Mouse (Mus musculus): ENCODE data around the gene Hif3a. TPM values are rescaled to one million over a fixed set of nuclear protein-coding genes. Genes with fewer than 3 reads are reported as not detected.

Hif3a gene
- polyA plus RNA-seq, 1 experiment = 6.9 TPM

DNA sequence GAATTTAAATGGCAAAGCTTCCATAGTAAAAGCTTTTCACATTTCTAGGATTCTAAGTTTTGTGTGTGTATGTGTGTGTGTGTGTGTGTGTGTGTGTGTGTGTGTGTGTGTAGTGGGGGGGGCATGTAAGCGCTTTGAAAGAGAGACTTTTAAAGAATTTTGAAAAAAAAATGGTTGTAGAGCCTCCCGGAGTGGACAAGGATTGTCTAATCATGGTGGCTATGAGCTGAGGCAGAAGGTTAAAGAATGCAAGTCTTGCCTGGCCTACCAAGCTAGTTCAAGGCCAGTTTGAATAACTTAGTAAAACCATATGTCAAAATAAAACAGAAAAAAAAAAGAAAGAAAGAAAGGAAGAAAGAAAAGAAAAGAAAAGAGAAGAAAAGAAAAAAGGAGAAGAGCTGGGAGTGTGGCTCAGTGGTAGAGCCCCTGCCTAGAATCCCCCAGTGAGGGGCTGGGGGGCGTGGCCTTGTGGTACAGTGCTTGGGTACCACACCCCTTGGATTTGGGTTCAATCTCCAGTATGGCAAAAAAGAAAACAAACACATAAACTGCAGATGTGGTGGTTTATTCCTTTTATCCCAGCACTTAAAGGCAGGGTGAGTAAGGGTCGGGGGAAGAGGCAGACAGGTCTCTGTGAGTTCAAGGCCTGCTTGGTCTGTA lies 6.8 kb downstream of the Hif3a start:
- DNase-seq (ENCODE audit: low read depth) = no peak
- TF ChIP-seq CTCF (IDR thresholded peaks at IDR 0.05; ENCODE audit: borderline replicate concordance, extremely low read depth, insufficient read depth, insufficient read length) (no peak), POLR2A (IDR thresholded peaks at IDR 0.05; ENCODE audit: borderline replicate concordance, extremely low read depth, insufficient read depth, insufficient read length, poor library complexity, severe bottlenecking) (no peak)

DNA sequence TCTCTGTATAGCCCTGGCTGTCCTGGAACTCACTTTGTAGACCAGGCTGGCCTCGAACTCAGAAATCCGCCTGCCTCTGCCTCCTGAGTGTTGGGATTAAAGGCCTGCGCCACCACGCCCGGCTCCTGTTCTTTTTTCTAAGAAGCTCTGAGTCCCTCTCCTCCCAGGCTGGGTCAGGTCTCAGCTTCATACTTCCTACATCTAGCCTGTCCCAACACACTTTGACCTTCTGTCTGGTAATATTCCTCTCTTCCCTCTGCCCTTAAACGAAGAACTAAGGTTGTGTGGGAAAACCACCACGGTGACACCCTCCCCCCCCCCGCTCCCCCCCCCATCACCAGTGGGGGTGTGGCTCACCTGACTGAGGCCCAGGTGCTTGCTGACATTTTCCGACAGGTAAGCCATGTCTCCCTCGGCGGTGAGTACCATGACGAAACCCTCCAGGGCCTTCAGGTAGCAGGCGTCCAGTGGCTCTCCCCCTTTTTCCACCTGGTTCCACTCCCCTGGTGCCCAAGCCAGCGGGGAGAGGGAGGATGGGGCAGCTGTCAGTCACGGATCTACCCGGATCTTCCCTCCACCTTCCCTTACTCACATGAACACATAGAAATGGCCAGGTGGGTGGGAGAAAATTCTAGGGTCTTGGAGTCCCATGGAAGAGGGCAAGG lies 7.8 kb downstream of the Hif3a start:
- no peak for DNase-seq (ENCODE audit: low read depth)
- no peak for TF ChIP-seq POLR2A (IDR thresholded peaks at IDR 0.05; ENCODE audit: borderline replicate concordance, extremely low read depth, insufficient read depth, insufficient read length, poor library complexity, severe bottlenecking)
- TF ChIP-seq CTCF (IDR thresholded peaks at IDR 0.05; ENCODE audit: borderline replicate concordance, extremely low read depth, insufficient read depth, insufficient read length) = no peak

DNA sequence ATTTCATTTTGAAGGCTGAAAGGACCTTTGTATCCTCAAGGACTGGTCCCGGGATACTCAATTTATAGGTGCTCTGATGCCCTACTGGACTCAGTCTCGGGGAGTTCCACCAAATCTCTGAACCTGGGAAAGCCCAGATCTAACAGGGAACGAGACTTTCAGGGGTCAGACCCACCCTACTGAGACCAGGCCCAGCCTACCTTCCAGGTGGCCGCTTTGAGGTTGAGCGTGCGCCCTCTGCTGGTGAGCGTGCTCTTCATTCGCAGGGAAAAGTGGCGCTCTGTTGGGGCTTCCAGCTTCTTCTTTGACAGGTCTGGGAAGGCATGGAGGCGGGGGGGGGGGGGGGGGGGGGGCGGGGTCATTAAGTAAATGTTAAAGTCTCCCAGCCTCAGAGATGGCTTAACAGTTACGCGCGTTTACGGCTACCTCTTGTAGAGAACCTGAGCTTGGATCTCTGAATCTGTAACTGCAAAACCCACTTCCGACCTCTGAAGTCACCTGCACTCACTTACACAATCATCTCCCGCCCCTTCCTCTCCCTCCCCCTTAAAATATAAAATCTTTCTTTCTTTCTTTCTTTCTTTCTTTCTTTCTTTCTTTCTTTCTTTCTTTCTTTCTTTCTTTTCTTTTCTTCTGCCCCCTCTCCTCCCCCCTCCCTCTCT lies 11.2 kb downstream of the Hif3a start:
- DNase-seq (ENCODE audit: low read depth) = peak; percentile 72
- TF ChIP-seq POLR2A (IDR thresholded peaks at IDR 0.05; ENCODE audit: borderline replicate concordance, extremely low read depth, insufficient read depth, insufficient read length, poor library complexity, severe bottlenecking) = no peak
- TF ChIP-seq CTCF (IDR thresholded peaks at IDR 0.05; ENCODE audit: borderline replicate concordance, extremely low read depth, insufficient read depth, insufficient read length) = peak; percentile 84

DNA sequence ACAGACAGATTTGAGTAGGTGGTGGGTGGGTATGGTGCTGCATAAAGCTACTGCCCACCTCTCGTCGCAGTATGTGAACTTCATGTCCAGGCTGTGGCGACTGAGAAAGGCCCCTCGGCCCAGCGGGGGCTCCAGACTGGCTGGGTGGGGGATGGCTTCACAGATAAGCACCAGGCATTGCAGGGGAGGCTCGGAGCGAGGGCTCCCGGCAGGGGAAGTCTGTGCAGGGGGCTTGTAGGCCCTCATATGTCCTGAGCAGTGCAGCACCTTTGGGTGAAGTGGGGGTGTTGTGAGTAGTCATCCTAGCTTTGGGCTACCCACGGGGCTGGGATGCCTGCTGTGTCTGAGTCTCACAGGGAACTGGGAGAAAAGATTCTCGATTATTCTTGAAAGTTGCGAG lies 11.7 kb downstream of the Hif3a start:
- no peak for DNase-seq (ENCODE audit: low read depth)
- no peak for TF ChIP-seq POLR2A (IDR thresholded peaks at IDR 0.05; ENCODE audit: borderline replicate concordance, extremely low read depth, insufficient read depth, insufficient read length, poor library complexity, severe bottlenecking)
- no peak for TF ChIP-seq CTCF (IDR thresholded peaks at IDR 0.05; ENCODE audit: borderline replicate concordance, extremely low read depth, insufficient read depth, insufficient read length)

DNA sequence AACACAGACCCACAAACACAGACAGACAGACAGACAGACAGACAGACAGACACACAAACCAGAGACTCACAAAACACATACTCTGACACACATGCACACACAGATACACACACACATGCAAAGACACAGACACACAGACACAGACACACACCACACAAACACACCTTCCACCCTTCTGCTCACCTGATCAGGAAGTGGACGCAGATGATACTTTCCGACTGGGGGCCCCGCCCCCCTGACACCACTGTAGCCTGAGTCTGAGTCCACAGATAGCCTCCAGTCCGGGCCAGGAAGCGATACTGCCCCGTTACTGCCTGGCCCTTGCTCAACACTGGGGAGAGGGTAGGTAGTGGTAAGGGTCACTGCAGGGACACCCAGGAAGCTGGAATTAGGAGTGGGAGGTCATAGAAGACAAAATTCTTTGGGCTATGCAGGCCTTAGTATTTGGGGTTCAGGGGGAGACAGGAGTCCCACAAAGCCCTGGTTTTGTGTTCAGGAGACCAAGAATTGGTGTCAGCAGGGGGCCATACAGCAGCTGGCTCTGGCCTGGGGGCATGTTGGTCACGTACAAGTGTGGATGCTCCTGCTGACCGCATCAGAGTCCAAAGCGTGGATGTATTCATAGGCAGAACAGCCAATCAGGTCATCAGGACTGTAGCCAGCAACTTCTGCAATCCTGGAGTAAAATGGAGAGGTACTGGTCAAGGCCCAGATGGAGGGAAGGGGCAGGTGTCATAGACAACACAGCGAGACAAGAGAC lies 13.6 kb downstream of the Hif3a start:
- TF ChIP-seq POLR2A (IDR thresholded peaks at IDR 0.05; ENCODE audit: borderline replicate concordance, extremely low read depth, insufficient read depth, insufficient read length, poor library complexity, severe bottlenecking) (no peak), CTCF (IDR thresholded peaks at IDR 0.05; ENCODE audit: borderline replicate concordance, extremely low read depth, insufficient read depth, insufficient read length) (no peak)
- DNase-seq (ENCODE audit: low read depth) = no peak

DNA sequence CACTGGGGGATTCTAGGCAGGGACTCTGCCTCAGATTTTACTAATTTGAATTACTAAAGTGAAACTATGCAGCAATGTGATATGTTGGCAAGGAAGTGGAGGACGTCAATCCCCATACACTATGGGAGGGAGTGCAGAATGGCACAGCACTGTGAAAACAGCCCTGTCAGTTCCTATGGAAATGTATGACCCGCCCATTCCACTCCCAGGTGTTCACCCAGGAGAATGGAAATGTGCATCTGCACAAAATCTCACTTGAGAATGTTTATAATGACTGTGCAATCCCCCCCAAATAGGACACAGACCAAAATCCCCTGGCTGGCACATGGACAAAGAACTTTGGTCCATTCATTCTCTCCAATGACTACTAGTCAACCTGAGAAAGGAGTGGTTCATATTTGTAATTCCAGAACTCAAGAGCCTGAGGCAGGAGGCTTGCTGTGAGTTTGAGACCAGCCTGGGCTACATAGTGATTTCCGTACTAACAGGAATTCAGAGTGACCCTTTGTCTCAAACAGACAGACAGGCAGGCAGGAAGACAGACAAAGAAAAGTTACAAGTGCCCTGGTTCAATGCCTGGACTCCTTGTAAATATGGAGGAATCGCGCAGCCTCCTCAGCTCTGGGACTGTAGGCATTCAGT lies 15.1 kb downstream of the Hif3a start:
- no peak for TF ChIP-seq POLR2A (IDR thresholded peaks at IDR 0.05; ENCODE audit: borderline replicate concordance, extremely low read depth, insufficient read depth, insufficient read length, poor library complexity, severe bottlenecking)
- TF ChIP-seq CTCF (IDR thresholded peaks at IDR 0.05; ENCODE audit: borderline replicate concordance, extremely low read depth, insufficient read depth, insufficient read length) = no peak
- DNase-seq (ENCODE audit: low read depth) = no peak

DNA sequence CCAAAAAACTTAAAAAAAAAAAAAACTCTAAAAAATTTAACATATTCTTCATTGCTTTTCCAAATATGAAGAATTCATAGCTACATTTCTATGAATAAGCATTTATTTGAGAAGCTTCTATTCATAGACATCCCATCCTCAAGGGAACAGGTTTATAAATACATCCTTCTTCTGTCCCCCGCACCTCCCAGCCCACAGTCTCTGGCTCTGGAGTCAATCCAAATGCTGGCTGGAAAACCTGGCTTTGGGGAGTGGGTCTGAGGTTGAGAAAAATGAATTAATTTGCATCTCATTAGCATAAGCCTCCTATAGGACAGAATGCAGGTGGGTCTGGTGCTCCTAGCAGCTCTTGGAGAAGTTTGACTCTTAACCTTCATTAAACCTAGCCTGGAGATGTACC lies 16.5 kb downstream of the Hif3a start:
- TF ChIP-seq CTCF (IDR thresholded peaks at IDR 0.05; ENCODE audit: borderline replicate concordance, extremely low read depth, insufficient read depth, insufficient read length) (no peak), POLR2A (IDR thresholded peaks at IDR 0.05; ENCODE audit: borderline replicate concordance, extremely low read depth, insufficient read depth, insufficient read length, poor library complexity, severe bottlenecking) (no peak)
- DNase-seq (ENCODE audit: low read depth) = peak; percentile 45

DNA sequence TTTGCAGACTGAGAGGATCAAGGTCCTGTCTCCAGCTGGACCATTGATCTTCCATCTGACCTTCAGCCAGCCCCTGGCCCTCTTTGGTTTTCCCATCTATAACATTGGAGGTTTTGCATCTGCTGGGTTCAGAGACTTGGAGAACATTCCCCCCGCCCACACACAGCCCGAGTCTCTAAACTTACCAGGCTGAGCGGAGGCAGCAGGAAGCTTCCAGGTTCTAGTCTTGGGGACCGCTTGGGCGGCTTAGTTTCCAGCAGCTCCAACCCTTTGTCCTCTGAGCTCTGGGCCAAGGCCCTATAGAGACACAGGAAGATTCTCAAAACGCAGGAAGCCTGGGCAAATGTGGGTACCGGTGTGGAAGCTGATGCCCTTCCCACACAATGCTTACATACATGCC lies 22.9 kb downstream of the Hif3a start:
- TF ChIP-seq CTCF (IDR thresholded peaks at IDR 0.05; ENCODE audit: borderline replicate concordance, extremely low read depth, insufficient read depth, insufficient read length) (no peak), POLR2A (IDR thresholded peaks at IDR 0.05; ENCODE audit: borderline replicate concordance, extremely low read depth, insufficient read depth, insufficient read length, poor library complexity, severe bottlenecking) (no peak)
- DNase-seq (ENCODE audit: low read depth) = no peak

DNA sequence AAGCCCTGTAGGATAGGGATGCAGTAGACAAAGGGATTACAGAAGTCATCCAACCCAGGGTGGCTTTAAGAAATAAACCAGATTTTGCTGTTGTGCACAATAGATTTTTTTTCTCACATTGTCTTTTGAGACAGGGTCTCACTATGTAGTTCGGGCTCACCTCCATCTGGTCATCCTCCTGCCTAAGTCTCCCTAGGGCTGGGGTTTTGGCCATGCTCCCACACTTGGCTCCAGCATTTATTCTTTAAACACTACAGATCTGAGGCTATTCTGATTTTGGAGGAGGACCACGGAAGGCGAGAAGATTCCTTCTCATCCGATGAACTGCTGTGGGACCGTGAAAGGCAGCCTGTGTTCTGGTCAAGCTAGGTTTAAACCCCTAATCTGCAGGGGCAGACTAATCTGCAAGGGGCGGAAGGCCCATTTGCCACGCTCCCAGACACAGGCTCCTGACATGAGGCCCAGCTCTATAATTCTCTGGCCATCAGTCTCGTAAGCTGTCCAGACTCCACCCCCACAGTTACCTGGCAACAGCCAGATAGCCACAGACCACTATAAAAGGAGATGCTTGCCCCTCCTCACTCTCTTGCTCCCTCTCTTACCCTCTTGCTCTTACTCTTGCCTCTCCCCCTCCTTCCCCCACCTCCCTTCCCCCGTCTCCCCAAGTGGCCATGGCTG lies 24.1 kb downstream of the Hif3a start:
- TF ChIP-seq POLR2A (IDR thresholded peaks at IDR 0.05; ENCODE audit: borderline replicate concordance, extremely low read depth, insufficient read depth, insufficient read length, poor library complexity, severe bottlenecking) = no peak
- no peak for TF ChIP-seq CTCF (IDR thresholded peaks at IDR 0.05; ENCODE audit: borderline replicate concordance, extremely low read depth, insufficient read depth, insufficient read length)
- peak; percentile 51 for DNase-seq (ENCODE audit: low read depth)

DNA sequence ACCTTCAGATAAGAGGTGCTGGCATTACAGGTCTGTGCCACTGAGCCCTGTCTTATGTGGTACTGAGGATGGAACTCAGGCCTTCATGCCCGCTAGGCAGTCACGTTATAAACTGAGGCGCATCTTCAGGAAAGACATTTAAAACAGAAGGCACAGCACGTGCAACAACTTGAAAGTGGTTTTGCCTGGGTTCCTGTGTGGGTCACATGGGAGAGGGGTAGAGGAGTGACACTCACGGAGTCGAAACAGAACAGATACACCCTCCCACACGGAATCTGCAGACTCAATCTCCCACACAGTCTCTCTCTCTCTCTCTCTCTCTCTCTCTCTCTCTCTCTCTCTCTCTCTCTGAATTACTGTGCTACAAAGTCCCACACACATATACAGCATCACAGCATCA lies 32.0 kb downstream of the Hif3a start:
- DNase-seq (ENCODE audit: low read depth) = no peak
- TF ChIP-seq POLR2A (IDR thresholded peaks at IDR 0.05; ENCODE audit: borderline replicate concordance, extremely low read depth, insufficient read depth, insufficient read length, poor library complexity, severe bottlenecking) (no peak), CTCF (IDR thresholded peaks at IDR 0.05; ENCODE audit: borderline replicate concordance, extremely low read depth, insufficient read depth, insufficient read length) (no peak)

Measured in brain, embryonic 14.5 days (tissue).